Mouse (Mus musculus): ENCODE measurements at regions not wholly inside any gene's neighbourhood (a gene's known extent, or its start where the extent isn't known, plus 50 kb on each side); places are given as distances from the start of the nearest gene placed in this dataset.
"Not testable (repeated sequence)": the region's sequence is repeated elsewhere in the genome, so short reads cannot be mapped to it uniquely, and the experiment has no call there.

DNA sequence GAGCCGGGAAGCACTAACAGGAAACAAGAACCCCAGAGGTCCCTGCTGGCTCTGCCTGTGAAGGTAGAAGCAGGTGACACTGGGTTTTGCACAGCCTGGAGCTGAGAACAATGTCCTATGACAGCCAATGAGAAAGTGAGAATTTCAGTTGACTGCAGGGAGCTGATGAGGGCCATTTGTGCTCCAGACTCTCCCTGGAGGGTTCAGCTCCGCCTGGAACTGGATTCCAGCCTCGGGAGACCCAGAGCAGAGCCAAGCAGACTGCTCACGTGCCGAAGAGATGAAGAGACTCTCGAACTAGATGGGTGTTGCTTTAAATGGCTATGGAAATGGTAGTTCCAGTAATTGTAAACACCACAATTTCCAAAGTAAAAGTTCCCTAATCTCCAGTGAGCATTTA is 93.5 kb downstream of the Cand1 start:
- no peak for ATAC-seq

DNA sequence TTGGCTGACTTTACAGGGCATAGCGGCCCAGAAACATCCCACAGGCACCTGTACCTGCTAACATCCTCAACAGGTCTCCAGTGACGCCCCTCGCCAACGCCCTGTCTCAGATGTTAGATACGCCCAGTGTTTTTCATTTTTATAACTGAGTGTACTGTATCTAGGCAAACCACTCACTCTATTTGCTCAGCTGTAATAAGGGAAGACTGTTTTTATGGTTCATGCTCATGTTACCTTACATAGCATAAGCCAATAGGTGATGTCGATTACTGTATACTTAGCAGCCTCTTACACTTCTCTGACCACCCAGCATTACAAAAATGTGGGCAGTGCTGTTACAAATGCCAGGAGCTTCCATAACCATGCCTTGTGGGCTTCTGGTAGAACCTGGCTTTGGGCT is 97.0 kb downstream of the Cand1 start:
- ATAC-seq: no peak

DNA sequence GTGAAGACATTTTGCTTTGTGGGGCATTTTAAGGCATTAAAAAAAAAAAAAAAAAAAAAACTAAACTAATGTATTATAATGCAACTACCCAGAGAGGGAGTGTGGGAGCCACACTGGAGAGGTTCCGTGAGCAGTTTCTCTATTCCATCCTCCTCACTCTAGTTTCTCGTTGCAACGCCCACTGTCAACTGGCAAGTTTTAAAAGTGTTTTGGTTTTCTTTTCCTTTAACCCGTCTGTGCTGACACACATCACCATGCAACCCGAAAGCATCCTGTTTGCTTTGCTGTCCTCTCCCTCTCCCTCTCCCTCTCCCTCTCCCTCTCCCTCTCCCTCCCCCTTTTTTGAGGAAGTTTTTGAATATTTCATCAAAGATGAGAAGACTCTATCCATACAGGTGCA is 97.5 kb downstream of the Cand1 start:
- peak; percentile 71 for ATAC-seq

DNA sequence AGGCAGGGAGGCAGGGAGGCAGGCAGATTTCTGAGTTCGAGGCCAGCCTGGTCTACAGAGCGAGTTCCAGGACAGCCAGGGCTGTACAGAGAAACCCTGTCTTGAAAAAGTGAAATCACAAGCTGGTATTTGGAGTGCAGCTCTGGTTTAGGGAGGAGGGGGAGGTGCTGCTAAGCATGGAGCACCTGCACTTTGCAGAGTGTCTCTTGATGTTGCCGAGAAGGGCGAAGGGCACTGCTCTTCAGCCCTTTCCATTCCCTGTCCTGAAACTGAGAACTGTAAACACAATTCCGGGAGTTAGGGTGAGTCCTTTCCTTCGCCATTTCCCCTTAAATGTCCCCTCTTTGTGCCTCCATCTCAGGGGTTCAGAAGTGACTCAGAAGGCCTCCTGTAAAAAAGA is 101.6 kb downstream of the Cand1 start:
- no peak for ATAC-seq

DNA sequence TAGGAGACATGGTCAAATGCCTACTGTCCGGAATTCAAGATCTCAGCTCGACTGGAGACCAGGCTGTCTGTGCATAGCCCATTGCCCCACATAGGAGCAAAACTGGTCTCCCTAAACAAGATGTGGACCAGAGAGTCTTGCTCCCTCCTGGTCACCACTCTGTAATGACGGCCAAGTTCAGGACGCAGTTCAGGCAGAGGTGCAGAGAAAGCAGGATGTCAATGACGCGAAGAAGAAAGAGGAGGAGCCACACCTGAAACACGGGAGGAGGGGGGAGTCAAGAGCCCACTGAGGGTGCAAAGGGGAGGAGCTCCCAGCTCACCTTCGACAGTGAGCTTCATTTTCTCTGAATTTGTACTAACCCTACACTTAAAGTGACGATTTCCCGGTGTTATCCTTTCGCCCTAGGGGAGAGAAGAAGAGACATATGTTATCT is 104.3 kb downstream of the Cand1 start:
- no peak for ATAC-seq

DNA sequence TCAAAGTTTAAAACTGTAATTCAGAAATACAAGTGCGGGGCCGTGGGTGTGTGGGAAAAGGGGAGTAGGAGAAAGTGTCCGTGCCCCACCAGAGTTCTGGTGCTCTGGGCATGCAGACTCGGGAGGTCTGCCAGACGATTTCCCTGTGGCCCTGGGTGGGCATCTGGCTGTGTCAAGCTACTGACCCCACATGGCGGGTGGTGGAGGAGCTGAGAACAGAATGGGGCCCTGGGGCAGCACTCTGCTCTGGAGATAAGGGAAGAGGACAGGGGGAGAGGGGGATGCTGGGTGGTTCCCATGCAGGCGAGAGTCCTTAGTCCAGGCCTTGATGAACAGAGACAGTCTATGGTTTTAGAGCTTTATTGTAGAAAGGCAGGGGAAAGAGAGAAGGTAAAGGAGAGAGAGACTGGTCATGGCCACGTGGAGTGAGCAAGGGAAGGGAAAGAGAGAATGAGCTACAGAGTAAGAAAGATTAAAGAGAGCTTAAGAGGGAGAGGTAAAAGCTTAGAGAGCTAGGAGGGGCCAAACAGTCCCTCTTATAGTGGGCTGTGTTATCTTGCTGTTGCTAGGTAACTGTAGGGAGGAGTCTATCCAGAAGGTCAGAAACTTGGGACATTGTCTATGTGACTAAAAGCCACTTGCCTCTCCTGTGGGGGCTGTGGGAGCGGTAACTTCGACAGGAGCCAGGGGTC is 104.9 kb downstream of the Cand1 start:
- no peak for ATAC-seq

DNA sequence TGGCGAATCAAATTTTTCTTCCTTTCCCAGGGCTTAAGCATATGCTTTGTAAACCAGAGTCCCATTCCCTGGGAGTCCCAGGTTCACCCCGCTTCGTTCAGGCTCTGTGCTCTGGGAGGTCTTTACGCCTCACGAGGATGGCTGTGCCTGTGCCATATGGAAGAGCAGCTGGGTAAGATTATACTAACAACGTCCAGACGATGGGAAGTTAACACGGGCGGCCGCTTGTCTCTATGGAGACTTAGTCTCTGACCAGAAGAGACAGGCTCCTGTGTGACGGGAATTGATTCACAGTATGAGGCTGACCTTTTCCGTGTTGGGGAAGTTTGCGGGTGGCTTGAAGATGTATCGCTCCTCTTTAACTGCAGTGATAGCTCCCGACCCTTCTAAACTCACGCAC is 107.9 kb downstream of the Cand1 start:
- no peak for ATAC-seq

DNA sequence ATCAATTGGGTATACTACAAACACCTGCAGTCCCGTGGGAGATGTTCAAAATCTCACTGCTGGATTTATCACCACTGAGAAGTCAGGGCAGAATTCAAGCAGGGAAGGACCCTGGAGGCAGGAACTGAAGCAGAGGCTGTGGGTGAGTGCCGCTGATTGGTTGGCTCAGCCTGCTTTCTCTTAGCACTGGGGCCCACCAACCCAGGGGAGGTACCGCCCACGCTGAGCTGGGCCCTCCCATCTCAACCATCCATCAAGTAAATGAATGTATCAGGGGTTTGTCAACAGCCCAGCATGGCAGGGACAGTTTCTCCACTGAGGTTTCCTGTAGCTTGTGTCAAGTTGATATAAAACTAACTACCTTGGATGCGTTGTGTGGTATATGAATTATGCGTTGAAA is 109.2 kb downstream of the Cand1 start:
- ATAC-seq: no peak

DNA sequence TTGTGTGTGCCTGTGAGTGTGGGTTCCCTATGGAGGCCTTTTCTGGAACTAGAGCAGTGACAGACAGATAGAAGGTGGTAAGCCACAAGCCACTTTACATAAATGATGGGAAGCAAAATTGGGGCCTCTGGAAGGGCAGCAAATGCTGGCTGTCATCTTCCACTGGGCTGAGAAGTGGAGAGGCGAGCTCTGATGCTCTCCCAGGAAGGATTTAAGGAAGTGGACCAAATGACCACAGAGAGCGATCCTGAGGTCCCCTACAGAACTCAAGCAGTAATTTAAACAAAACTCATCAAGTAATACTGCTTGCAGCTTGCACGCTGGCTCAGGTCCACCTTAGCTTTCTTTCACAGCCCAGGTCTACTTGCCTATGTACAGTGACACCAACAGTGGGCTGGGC is 111.8 kb downstream of the Cand1 start:
- ATAC-seq: no peak

DNA sequence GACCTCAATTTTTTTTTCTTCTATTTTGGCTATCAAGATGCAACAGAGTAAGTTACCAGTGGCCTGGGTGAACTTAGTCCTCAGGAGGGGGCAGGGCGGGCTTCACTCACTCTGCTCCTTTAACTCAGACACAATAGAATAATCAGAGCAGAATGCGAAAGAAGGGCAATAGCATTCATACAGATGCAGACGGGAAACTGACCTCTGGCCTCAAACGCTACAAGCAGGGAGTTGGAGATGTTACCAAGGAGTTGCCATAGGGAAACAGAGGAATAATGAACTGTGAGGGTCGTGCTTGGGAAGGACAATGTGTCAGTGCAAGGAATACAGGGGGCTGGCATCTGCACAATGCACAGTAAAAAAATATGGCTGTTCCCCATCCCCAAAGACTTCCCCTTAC is 116.3 kb downstream of the Cand1 start:
- ATAC-seq: no peak

DNA sequence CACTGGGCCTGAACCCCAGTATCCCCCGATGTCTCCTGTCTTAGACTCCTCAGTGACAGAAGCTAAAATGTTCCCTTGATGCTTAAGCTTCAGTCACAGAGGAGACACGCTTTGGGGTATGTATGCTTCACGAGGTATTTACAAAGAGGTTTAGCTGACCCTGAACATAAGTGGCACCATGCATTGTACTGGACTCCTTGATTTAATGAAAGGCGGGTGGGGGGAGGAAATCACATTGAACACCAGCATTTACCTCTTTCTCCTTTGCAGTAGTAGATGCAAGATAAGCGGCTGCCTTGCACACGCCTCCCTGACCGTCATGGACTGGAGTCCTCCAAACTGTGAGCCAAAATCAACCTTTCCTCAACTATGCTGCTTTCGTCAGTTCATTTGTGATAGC is 117.5 kb downstream of the Cand1 start:
- no peak for ATAC-seq

DNA sequence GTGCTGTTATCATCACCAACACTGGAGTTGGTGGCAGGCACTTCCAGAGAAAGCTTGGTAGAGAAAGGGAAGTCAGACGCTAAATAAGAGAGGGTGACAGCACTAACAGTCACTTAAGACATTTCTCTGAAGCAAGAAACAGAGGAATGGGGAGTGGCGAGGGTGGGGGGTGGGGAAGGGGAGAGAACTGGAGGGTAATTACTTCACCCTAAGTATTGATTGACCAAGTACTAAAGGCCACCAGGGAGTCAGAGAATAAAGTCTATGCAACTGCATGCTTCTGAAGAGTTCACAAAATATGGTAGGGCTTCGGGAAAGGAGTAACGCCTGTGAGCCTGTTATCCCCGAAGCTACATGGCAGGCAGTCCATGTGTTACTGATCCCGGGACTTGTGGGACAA is 118.3 kb downstream of the Cand1 start:
- no peak for ATAC-seq

DNA sequence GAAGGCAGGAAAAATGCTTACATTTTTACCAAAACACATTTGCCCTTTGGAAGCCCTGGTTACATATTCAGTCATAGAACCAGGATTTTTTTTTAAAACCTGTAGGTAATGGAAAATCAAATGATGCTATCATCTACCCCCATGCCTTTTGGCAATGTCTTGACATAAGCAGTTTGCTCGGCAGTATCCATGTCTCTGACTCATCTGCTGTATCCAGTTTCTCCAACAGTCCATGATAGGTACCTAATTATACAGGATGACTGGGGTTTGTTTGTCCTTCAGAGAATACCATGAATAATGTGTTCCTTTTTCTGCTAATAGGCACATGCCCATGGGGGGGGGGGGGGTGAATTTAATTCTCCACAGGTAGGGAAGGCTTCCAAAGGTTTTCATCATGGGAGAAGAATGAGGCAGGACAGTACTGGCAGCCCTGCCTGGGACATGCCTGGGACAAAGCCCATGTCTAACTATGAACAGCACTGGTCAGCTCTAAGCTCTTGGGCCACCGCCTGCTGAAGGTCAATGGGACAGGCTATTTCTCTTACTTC is 122.9 kb downstream of the Cand1 start:
- ATAC-seq: no peak

DNA sequence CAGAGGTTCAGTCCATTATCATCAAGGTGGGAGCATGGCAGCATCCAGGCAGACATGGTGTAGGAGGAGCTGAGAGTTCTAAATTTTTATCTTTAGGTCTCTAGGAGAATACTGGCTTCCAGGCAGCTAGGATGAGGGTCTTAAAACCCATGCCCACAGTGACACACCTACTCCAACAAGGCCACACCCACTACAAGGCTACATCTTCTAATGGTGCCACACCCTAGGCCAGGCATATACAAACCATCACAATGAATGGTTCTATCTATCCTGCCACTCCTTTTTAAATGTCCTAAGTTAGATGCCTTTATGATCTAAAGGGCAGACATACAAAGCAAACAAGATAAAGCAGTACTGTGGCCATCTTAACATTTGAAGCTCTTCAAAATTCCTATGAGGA is 124.7 kb downstream of the Cand1 start:
- not testable (repeated sequence) for ATAC-seq

DNA sequence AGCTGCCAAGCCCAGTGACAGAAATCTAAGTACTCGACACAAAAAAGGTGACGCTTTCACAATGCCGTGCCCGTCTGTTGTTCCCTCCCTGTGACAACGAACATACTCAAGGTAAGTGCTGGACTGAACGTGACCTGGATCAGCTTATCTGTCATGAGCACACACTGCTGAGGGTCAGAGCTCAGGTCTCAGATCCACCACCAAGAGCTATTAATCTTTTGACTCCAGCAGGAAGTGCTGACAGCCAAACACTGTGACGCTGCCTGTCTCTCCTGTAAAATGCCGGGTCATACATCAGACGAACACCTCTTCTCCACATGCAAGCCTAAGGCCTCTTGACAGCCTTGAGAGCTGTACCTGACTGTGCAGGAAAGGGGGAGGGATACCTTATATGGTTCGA is 125.2 kb downstream of the Cand1 start:
- ATAC-seq: no peak

DNA sequence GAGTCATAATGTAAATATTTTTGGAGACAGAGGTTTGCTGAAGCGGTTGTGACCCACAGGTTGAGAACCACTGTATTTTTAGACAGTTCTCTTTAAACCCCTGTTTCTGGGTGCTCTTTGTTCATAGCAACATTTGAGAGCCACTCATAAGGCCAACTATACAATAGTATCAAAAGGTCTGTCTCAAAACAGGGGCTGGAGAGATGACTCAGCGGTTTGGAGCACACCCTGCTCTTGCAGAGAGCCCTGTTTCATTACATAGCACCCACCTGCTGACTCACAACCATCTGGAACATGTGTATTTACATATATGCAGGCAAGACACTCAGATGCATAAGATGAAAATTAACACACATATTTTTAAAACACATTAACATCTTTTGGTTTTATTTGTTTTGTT is 128.0 kb downstream of the Cand1 start:
- ATAC-seq: no peak

DNA sequence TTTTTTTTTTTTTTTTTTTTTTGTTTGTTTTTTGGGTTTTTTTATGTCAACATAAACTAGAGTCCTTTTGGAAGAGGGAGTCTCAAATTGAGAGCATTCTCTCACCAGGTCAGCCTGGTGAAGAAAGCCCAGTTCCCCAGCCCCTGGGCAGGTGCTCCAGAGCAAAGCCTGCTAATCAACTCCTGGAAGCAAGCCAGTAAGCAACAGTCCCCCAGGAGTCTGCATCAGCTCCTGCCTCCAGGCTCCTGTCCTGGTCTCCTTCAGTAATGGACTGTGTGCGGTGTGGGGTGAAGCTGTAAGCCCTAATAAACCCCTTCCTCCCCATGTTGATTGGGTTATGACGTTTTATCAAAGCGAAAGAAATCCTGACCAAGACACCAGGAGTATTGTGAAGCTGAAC is 128.4 kb downstream of the Cand1 start:
- ATAC-seq: no peak

DNA sequence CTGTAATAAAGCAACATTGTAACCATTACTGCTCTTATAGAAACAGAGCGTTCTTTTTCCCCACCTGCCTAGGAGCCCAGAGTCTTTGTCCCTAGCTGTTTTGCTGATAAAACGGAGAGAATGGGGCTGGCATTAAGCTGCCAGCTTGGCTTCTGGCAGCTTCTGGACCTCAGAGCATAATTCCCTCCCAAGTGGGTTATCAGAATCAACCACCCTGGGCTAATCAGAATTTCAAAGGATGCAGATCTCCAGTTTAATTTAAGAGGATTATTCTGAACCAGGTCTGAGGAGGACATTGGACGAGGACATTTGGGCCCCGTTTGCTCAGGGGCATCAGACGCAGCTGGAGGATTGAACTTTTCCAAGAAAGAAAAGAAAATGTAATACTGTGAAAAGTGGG is 129.2 kb downstream of the Cand1 start:
- no peak for ATAC-seq

DNA sequence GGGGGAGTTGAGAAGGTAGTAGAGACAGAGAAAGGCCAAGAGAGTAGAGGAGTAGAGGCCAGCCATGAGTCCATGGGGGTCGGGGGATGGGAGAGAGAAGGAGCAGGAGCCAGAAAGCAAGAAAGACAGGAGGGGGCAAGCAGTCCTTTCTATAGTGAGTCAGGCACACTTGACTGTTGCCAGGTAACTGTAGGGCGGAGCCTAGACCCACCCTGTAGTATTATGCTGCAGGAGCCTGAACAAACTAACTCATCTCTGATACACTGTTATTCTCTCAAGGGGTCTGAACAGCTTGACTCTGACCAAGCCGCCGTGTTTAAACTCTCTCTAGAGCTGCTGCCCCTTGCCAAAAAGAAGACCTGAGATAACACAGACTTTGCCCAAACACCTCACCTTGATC is 130.6 kb downstream of the Cand1 start:
- ATAC-seq: no peak

DNA sequence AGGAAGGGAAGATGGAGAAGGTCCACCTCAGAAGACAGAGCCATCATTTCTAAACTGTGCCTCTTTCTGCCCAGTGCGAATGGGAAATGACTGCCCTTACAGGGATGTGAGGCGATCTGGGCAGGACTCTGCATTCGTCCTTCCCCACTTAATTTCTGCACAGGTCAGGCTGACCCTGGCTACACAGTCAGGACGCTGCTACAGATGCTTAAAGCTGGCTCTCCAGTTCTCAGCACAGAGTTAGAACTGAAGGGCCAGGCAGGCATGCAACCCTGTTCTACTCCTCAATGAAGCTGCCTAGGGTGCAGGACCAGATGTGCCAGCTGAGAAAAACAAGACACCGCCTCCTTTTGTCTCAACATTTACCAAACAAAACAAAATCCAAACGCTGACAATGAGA is 132.1 kb downstream of the Cand1 start:
- no peak for ATAC-seq

DNA sequence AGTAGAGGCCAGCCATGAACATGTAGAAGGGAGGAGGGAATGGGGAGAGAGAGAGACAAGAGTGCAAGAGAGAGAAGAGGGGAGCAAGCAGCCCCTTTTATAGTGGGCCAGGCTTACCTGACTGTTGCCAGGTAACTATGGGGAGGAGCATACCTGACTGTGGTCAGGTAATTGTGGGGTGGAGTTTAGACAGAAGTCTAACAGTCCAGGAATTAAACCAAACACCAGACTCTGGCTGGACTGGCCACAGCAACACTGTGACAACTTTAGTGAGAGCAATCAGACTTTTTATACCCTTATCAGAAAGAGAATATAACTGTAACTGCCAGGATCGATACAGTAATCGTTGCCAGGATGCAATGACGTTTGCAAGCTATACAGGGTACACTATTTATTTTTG is 133.8 kb downstream of the Cand1 start:
- no peak for ATAC-seq

DNA sequence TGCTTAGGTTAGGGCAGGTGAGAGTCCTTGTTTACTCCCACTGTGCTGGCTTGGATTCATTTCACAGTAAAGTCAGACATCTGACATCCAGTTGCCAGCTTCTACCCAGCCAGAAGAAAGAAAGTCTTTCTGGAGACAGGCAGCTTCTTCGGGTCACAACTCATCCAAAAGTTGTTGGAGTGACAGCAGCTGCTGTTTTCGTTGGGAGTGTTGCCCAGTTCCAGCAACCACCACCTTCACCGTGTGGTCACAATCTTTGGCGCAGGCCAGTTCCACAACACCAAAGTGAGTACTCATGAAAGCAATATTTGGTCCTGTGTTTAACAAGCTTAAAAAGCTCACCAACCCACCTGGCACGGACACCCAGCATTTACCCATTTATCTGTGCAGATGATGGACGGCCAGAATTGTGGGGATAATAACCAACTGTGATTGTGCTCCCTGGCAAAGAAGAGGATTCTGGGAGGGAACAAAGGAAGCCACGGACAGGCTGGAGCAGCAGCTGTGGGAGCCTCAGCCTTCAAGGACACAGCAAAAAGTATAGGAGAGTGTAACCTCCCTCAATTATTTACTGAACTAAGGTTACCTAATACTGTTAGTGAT is 134.5 kb downstream of the Cand1 start:
- ATAC-seq: no peak

DNA sequence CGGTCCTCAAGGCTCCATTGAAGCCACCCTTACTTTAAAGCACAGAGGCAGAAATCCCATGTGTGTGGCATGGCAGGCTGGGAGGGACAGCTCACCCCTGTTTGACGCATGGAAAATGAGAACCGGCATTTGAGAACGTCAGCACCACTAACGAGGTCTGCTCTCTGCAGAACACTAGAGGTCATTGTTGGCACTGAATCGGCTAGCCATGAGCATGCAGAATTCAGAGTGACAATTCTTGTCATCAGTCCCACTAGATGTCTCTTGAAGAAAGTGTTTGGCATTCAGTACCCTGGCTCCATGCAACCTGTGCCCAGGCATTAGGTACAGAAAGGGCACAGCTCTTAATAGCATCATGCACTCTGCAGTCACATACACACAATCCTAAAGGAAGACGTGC is 139.3 kb downstream of the Cand1 start:
- no peak for ATAC-seq

DNA sequence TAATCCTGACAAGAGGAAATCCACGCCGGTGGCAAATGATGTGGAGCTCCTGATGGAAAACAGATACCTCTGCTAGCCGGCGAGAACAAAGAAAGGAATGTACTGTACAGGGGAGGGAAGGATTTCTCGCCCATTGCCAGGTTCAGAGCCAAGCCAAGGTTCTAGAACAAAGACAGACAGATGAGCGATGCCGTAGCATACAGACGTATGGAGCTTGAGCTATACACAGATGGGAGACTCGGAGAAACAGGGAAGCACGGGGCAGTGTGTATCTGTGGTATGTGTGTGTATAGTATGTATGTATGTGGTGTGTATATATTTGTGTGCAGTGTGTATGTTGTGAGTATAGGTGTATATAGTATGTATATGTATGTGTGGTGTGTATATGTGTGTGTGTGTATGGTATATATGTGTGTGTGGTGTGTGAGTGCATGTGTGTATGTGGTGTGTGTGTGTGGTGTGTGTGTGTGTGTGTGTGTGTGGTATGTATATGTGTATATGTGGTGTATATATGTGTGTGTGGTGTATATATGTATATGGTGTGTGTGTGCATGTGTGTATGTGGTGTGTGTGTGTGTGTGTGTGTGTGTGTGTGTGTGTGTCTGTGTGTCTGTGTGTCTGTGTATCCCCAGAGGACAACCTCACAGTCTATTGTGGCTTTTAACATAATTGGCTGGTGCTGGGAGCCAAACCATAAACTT is 140.6 kb downstream of the Cand1 start:
- no peak for ATAC-seq
